Mouse (Mus musculus) kidney, adult 2 months (tissue): Measurements from ENCODE around the gene Ttn.
"Not testable (repeated sequence)": the region's sequence is repeated elsewhere in the genome, so short reads cannot be mapped to it uniquely, and the experiment has no call there.

Experiments used
- CTCF ChIP-seq: fragments of 200-500 bp; conservative IDR thresholded peaks from 2 replicates; pipeline ENCODE4 v1.5.1; 2011; ENCODE audit warnings: low read depth, mild to moderate bottlenecking, control low read depth, low read length, moderate library complexity, mixed read lengths; ENCODE audit not compliant: insufficient read depth, insufficient read length
- POLR2A ChIP-seq: fragments of 200-500 bp; IDR thresholded peaks from one replicate; pipeline ENCODE4 v1.6.1; 2011; ENCODE audit warnings: low read depth, low read length, control low read depth

GRCm38 (mm10) chr2:77013449-77013848 is 31.1 kb upstream of the Ttn start:
- TF ChIP-seq CTCF, POLR2A: not testable (repeated sequence)
